Mouse (Mus musculus) liver, embryonic 14.5 days (tissue): ENCODE results near the gene Dnajc16. TPM values are rescaled to one million over a fixed set of nuclear protein-coding genes. Genes with fewer than 3 reads are reported as not detected.
"Not testable (repeated sequence)": the region's sequence is repeated elsewhere in the genome, so short reads cannot be mapped to it uniquely, and the experiment has no call there.

ENCODE experiments used
- ATAC-seq: fragments of 200-750 bp; cut with Nextera tagmentation; 2 replicates; pipeline ENCODE4 v1.8.0; 2017; ENCODE audit warnings: moderate number of reproducible peaks, mild to moderate bottlenecking, moderate library complexity; ENCODE audit not compliant: insufficient read depth
- DNase-seq, 3 experiments: peaks; one replicate each; pipeline ENCODE4 v3.0.0-alpha.2; 2012 to 2013; ENCODE audit warnings: low read depth in 3 of 3, low spot score in 3 of 3
- H3K27ac ChIP-seq: fragments of 300-500 bp; sonication (generic); 2 replicates; pipeline ENCODE4 v1.5.1; 2014; ENCODE audit warnings: moderate library complexity, mild to moderate bottlenecking, control low read depth, inconsistent platforms
- H3K27me3 ChIP-seq: fragments of 300-500 bp; sonication (generic); 2 replicates; pipeline ENCODE4 v1.6.1; 2014; ENCODE audit warnings: mild to moderate bottlenecking, low read length, moderate library complexity; ENCODE audit not compliant: control insufficient read depth, insufficient read depth
- H3K36me3 ChIP-seq: fragments of 300-500 bp; sonication (generic); replicated peaks from 2 replicates; pipeline ENCODE4 v1.6.1; 2014; ENCODE audit warnings: low read depth; ENCODE audit not compliant: control insufficient read depth, insufficient read depth
- H3K4me1 ChIP-seq, 2 experiments: fragments of 200-500 bp in 1 of 2; fragments of 300-500 bp in 1 of 2; sonication (generic) in 1 of 2; replicated peaks; 2 replicates each; pipeline ENCODE4 v1.6.1; 2012 to 2014; ENCODE audit warnings: antibody characterized with exemption in 1 of 2, inconsistent platforms in 1 of 2, low read length in 1 of 2; ENCODE audit not compliant: control insufficient read depth in 2 of 2, insufficient read depth in 2 of 2
- H3K4me2 ChIP-seq: fragments of 300-500 bp; sonication (generic); 2 replicates; pipeline ENCODE4 v1.6.1; 2014; ENCODE audit warnings: low read depth, mild to moderate bottlenecking, control low read depth, moderate library complexity
- H3K4me3 ChIP-seq, 2 experiments: fragments of 200-500 bp in 1 of 2; fragments of 300-500 bp in 1 of 2; sonication (generic) in 1 of 2; 2 replicates each; pipeline ENCODE4 v1.5.1; 2012 to 2014; ENCODE audit warnings: low read depth in 2 of 2, low read length in 2 of 2, mild to moderate bottlenecking in 2 of 2, control low read depth in 1 of 2, inconsistent platforms in 1 of 2, moderate library complexity in 1 of 2; ENCODE audit not compliant: insufficient read depth in 1 of 2
- H3K9ac ChIP-seq: fragments of 300-500 bp; sonication (generic); replicated peaks from 2 replicates; pipeline ENCODE4 v1.6.1; 2014; ENCODE audit warnings: mild to moderate bottlenecking, control low read depth, moderate library complexity
- H3K9me3 ChIP-seq: fragments of 300-500 bp; sonication (generic); 2 replicates; pipeline ENCODE4 v1.6.1; 2016; ENCODE audit warnings: low read length, mixed read lengths; ENCODE audit not compliant: control insufficient read depth
- CTCF ChIP-seq: IDR thresholded peaks from 2 replicates; pipeline ENCODE4 v1.5.1; 2016; ENCODE audit warnings: antibody characterized with exemption, low read depth, control low read depth
- EP300 ChIP-seq: IDR thresholded peaks from 2 replicates; pipeline ENCODE4 v1.6.1; 2016; ENCODE audit warnings: antibody characterized with exemption, low read depth
- WGBS: fragments of 180-500 bp; shearing (Covaris S2); extraction: QIAGEN DNeasy Blood & Tissue Kit; methylation state at CpG from one replicate; pipeline ENCODE4 v1.1.7; 2014; ENCODE audit not compliant: insufficient replicate concordance; 5-methylcytosine and 5-hydroxymethylcytosine counted together
- polyA plus RNA-seq, 2 experiments: library from polyadenylated mRNA; depleted of rRNA in 1 of 2; stranded (reverse) in 1 of 2; unstranded in 1 of 2; fragments of >200 nt; fragmentation: Nextera tagmentation in 1 of 2; extraction: Ambion mirVana in 1 of 2; gene quantifications; 2 replicates each; pipeline versions ENCODE4 v1.2.1 to v1.2.3; 2012 to 2014

The Dnajc16 gene
- polyA plus RNA-seq, 2 experiments: 1.7 to 2.8 TPM

- DNase-seq (no peak), ATAC-seq (no peak)
- WGBS: 86% methylated on average over 8 of the region's 8 CpGs
- TF ChIP-seq CTCF: no peak
- no peak for TF ChIP-seq EP300
- H3K27ac ChIP-seq: no peak overlapping the region
- H3K36me3 ChIP-seq: peaks cover 11% of the 10 kb centered on the region
- H3K27me3 ChIP-seq: no peaks in the 10 kb centered on the region
- H3K9ac ChIP-seq: no peak overlapping the region
- no peaks in the 10 kb centered on the region for H3K9me3 ChIP-seq
- no peaks in the 10 kb centered on the region for H3K4me1 ChIP-seq
- no peak overlapping the region for H3K4me2 ChIP-seq
- no peak overlapping the region for H3K4me3 ChIP-seq
These were observed 9.3 kb downstream of the Dnajc16 start for GRCm38 (mm10) chr4:141781201-141781985.

GRCm38 (mm10) chr4:141779828-141780227 is 10.9 kb downstream of the Dnajc16 start:
- Histone ChIP-seq H3K4me1 (no peaks in the 10 kb centered on the region), H3K27me3 (no peaks in the 10 kb centered on the region), H3K27ac (no peak overlapping the region), H3K36me3 (peaks cover 20% of the 10 kb centered on the region), H3K4me3 (no peak overlapping the region), H3K9me3 (no peaks in the 10 kb centered on the region), H3K4me2 (no peak overlapping the region), H3K9ac (no peak overlapping the region)
- ATAC-seq: no peak
- 85% methylated on average over 8 of the region's 8 CpGs for WGBS
- no peak for DNase-seq
- TF ChIP-seq CTCF (no peak), EP300 (no peak)

GRCm38 (mm10) chr4:141773019-141773418 is 17.7 kb downstream of the Dnajc16 start:
- peaks cover 36 to 37% of the 10 kb centered on the region in 2 experiments for H3K4me1 ChIP-seq
- H3K4me2 ChIP-seq, H3K4me3 ChIP-seq, H3K9ac ChIP-seq, H3K9me3 ChIP-seq, H3K27ac ChIP-seq, ATAC-seq, H3K27me3 ChIP-seq, DNase-seq: not testable (repeated sequence)
- TF ChIP-seq CTCF: peak; percentile 50
- 87% methylated on average over 4 of the region's 4 CpGs for WGBS
- peaks cover 45% of the 10 kb centered on the region for H3K36me3 ChIP-seq

DNA sequence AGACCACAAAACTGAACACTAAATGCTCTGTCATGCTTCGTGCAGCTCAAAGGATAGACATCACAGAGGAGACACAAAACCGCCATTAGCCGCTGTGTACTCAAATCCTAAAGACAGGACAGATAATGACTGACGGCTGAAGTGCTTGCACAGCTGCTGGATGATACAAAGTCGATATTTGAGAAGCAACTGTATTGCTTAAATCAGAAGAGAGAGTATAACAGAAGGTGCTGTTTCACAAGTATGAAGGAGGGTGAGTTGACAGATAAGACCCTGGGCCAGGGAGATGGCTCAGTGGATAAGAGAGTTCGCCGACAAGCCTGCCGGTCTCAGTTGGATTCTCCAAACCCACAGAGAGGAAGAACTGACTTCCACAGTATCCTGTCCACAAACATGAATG is 18.9 kb downstream of the Dnajc16 start:
- DNase-seq (no peak), ATAC-seq (no peak)
- 9% methylated on average over 8 of the region's 8 CpGs for WGBS
- Histone ChIP-seq H3K9ac (no peak overlapping the region), H3K36me3 (peaks cover 41% of the 10 kb centered on the region), H3K9me3 (no peaks in the 10 kb centered on the region), H3K4me2 (peak overlapping the region; percentile 20), H3K4me1 (peaks cover 47 to 49% of the 10 kb centered on the region in 2 experiments), H3K27me3 (no peaks in the 10 kb centered on the region), H3K27ac (peak overlapping the region; percentile 50), H3K4me3 (no peak overlapping the region)
- TF ChIP-seq CTCF (no peak), EP300 (peak; percentile 29; the same call in 1 of the 2 replicates)

- peaks cover 52 to 60% of the 10 kb centered on the region in 2 experiments for H3K4me1 ChIP-seq
- no peaks in the 10 kb centered on the region for H3K9me3 ChIP-seq
- no peaks in the 10 kb centered on the region for H3K27me3 ChIP-seq
- 47% methylated on average over 8 of the region's 8 CpGs for WGBS
- ATAC-seq (no peak), DNase-seq (no peak)
- H3K4me3 ChIP-seq: no peak overlapping the region
- TF ChIP-seq CTCF (no peak), EP300 (no peak)
- peaks cover 36% of the 10 kb centered on the region for H3K36me3 ChIP-seq
- no peak overlapping the region for H3K4me2 ChIP-seq
- H3K27ac ChIP-seq: peak overlapping the region; percentile 8; the same call in 1 of the 2 replicates
- no peak overlapping the region for H3K9ac ChIP-seq
These were observed 21.1 kb downstream of the Dnajc16 start for GRCm38 (mm10) chr4:141769501-141770160.
